Mouse (Mus musculus) layer of hippocampus, adult 9-11 months (tissue): ENCODE results near the gene Eln.

ENCODE experiments used
- DNase-seq: peaks from one replicate; pipeline ENCODE4 v3.0.0; 2022

Eln gene

DNA sequence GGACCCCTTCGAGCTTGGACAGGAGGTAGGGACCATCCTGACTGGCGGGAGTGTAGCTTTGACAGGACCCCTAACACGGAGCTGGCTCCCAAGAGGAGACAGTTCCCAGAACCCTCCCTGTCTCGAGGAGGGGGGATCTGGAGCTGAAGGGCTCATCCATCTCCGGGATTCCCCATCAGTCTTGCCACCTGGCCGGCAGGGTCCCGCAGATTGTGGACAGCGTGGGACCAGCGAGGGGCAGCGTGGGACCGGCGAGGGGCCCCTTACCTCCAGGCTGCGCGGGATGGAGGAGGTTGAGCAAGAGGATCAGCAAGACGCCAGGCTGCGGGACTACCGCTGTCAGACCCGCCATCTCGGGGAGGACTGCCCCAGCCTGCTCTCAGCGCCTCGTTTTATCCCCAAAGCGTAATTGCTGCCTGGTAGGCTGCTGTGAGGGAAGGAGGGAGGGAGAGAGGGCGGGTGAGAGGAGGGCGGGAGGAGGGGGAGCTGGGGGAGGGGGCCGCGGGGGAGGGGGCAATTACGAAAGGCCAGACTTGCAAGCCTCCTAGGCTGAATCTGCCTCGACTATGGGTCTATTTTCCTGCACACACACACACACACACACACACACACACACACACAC, at the start of gene Eln:
Gene Eln (minus strand): TSS at position 434 of the 622 bp plus-strand sequence.
- DNase-seq = no peak

DNA sequence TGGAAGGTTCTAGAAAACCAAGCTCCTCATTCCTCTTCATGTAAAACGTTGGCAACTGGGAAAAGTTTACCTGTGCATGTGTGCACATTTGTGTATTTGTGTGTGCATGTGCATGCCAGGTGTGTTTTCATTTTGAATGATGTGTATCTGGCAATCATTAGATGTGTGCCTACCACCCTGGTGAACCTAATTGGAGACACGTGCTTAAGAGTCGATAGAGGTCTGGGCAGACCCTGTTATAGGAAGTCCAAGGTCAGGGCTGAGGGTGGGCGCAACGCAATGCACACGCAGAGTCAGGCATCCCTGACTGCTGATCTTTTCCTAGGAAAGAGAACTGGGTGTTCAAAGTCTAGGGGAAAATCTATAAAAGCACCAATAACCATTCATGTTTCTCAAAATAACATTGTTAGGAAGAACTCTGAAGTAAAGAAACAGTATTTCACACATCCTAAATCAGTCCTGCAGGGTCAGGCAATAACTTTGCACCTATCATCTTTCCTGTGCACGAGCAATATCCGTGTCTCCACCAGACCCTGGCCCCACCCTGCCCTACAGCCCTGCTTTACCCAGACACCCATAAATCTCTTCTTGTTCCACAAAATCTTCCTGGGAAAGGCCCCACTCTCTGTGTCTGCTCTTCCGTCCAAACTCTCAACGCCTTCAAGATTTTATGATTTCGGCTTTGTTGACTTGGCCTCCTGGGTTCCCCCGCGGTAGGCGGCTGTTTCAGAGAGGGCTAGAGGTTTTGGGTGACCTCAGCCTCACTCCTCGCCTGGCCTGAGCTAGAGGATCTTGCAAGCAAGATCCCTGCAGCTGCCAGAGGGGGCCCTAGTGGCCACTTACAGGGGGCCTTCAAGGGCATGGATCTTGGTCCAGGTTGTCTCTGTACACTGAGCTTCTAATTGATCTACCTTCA, 43.2 kb upstream of the Eln start:
- no peak for DNase-seq

DNA sequence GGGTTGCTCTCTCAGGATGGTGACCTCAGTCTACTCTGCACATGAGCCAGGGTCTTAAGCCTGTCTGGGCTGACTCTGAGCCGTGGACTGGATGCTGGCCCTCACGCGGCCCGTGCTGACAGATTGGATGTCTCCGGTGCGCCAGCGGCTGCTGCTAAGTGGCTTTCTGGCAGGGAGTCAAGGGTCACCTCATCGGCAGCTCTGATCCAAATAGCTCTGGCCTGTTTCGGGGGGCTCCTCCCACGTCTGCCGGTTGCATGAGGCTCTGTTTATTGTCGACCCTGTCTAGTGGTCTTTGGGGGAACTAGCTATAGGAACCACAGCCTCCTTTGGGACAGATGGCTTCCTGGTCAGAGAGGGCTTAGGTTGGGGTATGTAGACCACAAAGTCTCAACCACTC, 41.1 kb upstream of the Eln start:
- no peak for DNase-seq

DNA sequence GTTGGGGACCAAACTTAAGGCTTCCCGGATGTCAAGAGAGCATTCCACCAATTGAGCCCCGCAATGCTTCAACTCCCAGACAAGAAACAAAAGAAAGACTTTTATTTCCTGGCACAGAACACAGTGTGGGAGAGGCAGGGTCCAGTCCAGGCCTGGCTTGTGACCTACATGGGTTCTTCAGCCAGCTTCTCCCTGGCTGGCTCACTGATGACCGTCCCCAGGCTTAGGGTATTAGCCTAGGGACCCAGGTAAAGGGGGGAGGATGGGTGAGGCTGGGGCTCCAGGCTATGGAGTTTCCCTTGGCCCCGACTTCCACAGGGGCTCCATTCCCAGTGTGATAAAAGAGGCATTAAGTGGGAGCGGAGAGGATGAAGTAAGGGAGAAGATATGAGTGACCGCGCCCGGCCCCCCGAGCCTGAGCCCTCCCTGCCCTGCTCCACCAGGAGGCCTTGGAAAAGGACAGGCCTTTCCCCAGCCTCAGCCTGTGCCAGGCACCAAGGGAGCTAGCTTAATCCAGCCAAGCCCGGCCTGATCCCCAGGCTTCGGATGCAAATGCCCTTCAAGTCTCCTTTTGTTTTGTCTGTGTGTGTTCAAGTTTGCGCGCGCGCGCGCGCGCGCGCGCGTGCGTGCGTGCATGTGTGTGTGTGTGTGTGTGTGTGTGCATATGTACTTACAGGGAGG, 38.7 kb upstream of the Eln start:
- no peak for DNase-seq

DNA sequence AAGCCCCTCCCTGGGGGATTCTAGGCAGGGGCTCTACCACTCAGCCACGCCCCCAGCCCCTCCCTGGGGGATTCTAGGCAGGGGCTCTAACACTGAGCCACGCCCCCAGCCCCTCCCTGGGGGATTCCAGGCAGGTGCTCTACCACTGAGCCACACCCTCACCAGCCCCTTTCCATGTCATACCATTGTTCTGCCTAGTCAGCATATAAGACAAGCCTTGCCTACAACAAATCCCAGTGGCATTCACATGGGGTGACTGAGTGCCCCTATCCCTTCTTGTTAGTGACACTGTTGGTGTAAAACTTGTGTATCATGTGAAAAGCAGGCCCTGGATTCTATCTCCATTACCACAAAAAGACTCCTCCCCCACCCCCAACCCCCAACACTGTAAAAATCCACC, 36.7 kb upstream of the Eln start:
- DNase-seq = no peak

DNA sequence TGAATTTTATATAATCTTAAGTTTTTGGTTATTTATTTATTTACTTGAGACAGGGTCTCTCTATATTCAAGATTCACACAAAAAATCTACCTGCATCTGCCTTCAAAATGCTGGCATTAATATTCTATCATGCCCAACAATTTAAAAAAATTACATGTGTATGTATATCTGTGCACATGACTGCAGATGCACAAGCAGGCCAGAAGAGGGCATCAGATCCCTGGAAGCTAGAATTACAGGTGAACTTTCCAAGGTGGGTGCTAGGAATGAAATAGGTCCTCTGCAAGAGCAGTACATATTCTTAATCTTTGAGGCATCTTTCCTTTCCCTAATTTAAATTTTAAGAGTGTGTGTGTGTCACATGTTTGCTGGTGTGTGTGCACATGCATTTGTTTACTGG, 33.8 kb upstream of the Eln start:
- DNase-seq = no peak

DNA sequence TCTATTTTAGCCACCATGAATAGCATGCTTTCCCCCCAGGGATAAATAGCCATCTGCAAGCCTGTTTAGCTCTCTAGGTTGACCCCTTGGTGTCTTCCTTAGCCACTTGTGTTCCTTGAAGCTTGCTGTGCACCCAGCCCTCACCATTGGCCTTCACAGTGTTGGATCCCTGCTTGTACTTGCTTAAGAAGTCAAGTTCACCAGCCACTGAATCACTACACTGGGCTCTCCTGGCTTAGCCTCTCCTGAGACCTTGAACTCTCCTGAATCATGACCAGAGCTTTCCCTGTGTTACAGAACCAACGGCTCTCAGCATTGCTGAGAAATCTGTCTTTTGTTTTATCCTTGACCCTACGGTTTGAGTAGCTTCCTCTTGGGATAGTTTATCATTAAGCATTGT, 33.0 kb upstream of the Eln start:
- DNase-seq = no peak

DNA sequence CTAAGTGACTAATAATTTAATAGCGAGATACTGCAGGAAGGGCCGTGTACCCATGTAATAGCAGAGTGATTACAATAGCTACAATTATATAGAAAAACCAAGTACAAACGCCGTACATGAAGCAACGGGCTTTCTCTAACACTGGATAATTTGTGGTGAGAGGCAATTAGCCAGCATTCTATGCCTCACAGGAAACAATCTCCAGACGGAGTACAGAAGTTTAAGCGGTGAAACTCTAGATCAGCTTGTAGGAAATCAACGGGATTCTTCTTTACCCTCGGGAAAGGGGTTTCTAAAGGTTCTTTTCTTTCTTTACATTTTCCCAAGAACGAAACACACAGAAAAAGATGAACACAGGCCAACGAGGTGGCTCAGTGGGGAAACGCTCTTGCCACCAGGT, 29.4 kb upstream of the Eln start:
- no peak for DNase-seq

DNA sequence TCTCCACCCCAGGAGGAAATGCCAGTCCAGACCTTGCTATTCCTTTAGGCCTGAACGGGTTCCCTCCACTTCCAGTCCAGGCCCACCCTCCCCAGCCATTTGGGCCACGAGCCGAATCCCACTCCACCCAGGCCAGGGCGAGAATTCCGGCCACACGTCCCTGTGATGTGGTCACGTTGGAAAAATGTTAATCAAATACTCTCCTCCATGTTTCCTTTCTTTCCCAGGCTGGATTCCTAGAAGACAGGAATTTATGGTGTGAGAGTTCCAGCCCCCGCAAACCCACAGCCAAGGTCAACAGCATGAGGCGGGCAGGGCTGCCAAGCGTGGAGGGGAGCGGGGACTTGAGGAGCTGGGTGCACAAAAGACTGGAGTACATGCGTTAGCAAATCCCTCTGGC, 25.4 kb upstream of the Eln start:
- DNase-seq = no peak

DNA sequence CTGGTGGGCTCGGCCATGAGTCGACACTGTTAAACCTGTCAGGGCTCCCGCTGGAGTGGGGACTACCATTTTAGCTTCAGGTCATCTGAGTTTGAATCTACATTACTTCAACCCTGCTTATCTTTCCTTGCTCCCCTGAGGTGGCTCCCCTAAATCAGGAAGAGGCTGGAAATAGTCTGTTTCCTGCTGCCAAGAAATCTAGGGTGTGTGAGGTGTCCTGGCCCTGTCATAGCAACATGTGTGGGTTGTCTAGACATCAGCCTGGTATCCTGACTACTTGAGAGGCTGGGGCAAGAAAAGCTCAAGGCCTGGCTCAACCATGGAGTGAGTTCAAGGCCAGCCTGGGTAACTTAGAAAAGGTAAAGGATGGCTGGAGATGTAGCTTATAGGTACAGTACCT, 24.6 kb upstream of the Eln start:
- no peak for DNase-seq

DNA sequence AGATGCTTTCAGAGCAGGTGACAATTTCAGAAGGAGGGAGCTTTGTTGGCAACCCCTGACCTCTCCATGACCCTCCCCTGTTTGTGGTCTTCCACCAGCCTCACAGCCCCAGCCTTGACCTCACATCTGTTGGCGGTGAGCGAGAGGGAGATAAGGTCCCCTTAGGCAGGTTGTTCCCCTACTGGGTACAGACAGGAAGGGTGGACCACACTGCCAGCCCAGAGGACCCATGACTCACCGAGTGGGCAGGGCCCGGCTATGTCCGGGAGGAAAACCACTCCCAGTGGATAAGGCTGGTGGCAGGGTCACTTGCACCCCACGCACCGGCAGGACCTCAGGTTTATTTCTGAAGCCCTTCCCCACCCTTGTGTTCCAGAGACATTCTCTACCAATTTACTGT, 22.1 kb upstream of the Eln start:
- DNase-seq = no peak

DNA sequence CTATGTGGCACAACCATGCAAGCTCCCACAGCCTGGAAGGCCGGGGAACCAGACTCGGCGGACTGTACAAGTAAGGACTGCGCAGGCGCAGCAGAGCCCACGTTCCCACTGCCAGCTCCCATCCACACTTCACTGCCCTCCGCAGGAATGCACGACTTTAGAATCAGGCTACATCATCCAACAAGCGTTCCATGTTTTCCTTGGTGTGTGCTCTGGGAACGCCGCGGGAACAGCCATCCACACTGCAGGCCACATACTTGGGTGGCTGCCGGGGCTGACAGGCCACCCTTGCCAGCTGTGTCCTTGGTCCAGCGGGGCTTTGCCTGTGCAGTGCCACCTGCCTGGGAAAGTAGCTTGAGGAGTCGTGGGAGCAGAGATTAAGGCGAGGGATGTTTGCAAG, 18.3 kb upstream of the Eln start:
- no peak for DNase-seq

DNA sequence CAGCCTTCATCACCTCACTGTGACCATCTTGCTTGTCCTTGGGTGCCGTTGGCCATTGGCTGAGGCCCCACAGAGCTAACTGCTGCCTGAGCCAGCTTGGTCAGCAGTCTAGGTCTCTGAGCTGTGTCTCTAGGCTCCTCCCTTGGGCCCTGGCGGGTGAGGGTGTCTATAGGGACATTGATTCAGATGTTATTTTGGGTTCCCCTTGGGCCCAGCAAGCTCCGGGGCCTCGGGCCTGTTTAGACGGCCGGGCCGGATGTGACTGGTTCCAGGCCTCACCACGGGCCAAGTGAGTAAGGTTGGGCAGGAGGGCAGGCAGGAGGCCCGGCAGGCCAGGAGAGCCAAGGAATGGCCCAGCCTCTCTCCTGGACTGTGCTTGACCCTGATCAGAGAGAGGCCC, 16.2 kb upstream of the Eln start:
- DNase-seq = no peak

DNA sequence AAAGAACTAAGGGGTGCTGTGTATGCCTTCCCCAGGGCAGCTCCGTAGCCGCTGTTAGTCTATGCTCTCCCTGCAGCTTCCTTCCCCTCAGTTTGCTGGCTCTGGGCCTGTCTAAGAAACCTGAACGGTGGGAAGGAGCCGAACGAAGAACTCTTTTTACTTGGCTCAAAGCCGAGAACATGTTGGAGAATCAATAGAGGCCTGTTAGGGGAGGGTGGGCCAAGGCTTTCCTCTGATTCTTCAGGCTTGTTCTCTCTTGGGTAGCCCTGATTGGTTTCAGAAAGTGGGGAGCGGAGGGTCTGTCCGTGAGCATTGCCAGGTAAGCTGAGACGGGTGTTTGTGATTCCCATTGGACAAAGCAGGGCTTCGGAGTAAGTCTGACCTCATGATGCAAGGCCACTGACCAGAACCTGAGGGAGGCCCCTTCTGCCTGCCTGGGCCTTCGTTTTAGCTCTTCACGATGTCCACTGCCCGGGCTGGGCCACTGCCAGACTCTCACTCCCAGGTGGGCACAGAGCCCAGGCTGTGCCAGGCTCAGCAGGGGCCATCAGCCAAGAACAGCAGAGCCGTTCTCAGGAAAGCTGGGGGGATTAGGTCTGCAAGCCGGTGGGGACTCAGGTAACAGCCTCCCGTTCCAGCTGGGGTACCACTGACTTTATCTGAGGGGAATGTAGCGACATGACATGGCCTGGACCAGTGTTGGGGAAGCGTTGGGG, 14.4 kb upstream of the Eln start:
- DNase-seq = no peak

DNA sequence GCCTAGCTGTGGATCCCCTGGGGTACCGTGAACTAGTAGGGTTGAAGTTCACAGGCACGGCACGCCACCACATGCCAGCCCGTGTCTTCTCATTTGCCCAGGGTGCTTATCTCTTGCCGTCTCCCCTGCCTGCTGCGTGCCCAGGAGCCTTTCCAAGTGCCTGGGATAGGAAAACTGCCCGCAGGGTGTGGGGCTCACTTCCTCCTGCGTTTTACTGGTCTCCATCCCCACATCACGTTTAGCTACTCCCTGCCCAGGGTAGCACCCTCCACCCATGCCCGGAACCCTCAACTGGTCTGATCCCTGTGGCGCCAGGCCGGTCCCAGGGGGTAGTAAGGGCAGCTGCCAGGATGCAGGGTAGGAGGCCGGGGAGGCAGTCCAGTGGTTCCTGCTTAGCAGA, 8.9 kb upstream of the Eln start:
- no peak for DNase-seq

DNA sequence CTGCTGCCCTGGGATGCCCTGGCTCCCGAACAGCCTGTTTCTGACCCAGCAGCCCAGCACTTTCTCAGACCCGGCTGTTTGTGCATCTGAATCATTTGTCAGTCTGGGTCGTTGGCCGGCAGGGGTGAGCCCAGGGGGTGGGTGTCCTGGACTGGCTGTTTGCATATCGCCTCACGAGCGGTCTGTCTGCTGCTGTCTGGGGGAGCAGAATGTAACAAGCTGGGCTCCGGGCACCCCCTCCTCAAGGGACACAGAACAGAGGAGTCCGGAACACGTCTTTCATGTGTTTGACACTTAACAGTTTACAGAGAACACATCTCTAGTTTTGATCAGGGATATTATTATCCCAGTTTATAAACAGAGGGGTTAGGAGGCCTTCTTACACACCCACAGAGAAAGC, 7.0 kb upstream of the Eln start:
- DNase-seq = no peak

DNA sequence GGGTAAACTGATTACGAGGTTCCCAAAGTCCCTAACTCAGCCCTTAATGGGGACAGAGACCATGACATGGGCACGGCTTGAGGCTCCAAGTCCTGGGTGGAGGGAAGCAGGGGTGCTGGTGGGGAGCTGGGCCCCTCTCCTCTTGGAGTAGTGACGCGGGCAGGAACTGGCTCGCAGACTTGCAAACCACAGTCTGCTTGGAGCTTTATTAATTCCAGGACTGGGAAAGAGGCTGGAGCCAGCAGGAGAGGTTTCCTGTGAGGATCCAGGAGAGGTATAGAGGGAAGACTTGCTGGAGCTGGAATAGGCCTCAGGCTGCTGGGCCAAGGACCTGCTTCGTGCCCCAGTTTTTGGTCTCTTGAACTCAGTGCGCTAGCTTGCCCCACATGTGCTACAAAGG, 3.3 kb upstream of the Eln start:
- no peak for DNase-seq

DNA sequence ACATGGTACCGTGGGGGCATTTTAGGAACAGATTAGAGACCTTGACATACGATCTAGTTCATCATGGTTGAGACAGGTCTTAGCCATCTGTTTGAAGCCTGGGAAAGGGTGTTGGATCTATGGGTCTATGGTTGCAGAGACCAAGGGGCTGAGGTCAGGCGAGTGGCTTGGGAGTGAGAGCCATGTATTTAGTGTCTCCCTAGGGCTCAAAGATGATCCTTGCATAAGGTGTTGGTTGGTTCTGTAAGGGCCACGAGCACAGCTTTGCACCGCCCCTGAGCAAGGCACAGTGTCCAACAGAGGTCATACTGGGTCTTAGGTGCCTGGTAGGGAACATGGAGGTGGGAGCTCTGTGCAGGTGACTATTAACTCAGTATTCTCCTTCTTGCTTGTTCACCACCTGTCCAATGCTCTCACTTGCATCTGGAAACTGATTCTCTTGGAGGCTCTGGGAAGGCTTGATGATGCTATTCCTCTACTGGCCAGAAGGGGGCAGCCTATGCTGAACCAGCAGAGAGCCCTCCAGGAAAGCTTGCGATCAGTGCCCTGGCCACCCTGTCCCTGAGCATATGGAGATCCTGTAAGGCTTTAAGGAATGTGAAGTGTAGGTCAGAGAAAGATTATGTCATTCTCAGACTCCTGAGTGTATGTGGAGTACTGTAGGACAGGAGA, 960 bp upstream of the Eln start:
- DNase-seq = peak; percentile 38

DNA sequence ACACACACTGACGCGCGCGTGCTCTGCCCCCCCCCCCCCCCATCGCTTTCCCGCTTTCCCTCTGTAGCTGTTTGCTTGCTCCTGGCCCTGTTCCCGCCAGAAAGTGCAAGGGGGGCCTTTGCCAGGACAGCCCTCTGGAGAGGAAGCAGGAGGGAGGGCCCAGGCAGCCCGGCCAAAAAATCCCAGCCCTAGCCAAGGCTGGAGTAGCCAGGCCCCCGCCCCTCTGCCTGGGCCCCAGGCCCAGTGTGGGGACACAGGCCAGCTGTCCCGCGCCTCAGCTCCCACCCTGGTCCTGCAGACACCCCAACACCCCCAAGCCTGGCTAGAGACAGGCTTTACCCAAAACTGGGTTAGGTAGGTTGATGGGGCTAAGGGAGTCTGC, 380 bp upstream of the Eln start:
- peak; percentile 63 for DNase-seq

DNA sequence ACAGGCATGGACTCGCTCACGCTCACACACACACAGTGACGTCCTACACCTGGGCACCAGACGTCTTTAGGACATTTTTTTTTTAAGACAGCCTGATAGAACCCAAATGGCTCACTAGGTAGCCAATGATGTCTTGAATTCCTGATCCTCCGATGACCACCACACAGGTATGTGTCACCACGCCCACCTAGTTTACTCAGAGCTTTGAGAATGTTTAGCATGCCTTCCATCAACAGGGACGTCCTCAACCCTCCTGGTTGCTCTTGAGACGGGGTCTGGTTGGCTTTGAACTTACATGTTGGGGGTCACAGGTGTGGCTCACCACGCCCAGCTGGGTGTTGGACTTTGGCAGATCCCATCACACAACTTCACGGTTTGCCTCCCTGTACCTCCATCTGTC, 922 bp downstream of the Eln start:
- no peak for DNase-seq

DNA sequence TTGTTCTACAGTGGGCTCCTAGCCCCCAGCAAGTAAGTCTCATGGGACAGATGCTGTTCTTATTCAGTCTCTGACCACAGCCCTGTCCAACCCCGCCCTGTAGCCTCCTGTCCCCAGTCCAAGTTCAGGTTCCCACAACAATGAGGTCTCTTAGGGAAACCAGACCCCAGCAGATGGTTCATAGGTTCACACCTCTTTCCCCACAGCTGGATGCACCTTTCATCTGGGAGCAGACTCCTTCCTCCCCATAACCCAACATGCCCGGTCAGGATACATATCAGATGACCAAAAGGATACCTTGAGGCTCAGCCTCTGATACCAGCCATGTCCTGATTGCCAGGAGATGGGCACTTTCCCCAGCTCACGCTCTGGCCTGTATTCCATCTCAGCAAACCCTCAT, 1.3 kb downstream of the Eln start:
- DNase-seq = no peak

DNA sequence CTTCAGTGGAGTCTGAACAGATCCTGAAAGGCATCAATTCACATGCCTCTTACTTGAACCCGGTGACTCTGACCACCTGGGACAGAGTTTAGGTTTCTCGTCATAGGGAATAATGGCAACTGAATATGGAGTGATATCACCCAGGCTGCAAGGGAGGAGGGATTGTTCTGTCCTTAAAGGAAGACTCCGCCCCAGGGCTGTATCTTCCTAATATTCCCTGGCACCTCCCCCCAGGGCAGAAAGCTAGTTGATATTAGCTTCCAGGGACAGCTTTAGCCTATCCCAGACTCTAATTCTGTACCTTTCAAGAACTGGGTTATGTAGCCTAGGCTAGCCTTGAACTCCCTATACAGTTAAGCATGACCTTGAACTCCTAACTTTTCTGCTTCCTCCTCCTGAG, 2.1 kb downstream of the Eln start:
- no peak for DNase-seq

DNA sequence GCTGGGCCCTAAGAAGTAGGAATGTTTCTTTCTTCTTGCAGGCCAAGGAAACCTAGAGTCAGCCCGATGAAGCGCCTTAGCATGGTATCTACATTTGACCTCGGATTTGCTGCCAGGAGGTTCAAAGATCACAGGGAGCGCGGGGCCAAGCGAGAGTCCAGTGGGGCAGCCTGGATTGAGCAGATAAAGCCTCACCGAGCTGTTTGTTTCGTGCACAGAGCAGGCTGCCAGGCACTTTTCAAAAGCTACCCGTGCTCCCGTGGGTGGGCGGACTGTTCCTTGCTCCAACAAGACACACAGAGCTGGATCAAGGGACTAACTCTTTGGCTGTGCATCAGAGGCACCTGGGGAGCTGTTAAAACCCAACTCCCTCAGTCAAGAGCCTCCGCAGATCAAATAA, 3.1 kb downstream of the Eln start:
- DNase-seq = no peak
